Mouse (Mus musculus) small intestine, adult 2 months (tissue): ENCODE data around the gene Gtf2a2.

Experiments used
- CTCF ChIP-seq: fragments of 200-500 bp; IDR thresholded peaks from 2 replicates; pipeline ENCODE4 v1.5.1; 2012; ENCODE audit warnings: low read depth, mild to moderate bottlenecking, control low read depth, inconsistent platforms, low read length, moderate library complexity, mixed read lengths; ENCODE audit not compliant: insufficient replicate concordance, insufficient read length; ENCODE audit errors: extremely low read depth
- POLR2A ChIP-seq: fragments of 200-500 bp; IDR thresholded peaks from 2 replicates; pipeline ENCODE4 v1.6.1; 2012; ENCODE audit warnings: low read depth, mild to moderate bottlenecking, control low read depth, inconsistent platforms, low read length, moderate library complexity

DNA sequence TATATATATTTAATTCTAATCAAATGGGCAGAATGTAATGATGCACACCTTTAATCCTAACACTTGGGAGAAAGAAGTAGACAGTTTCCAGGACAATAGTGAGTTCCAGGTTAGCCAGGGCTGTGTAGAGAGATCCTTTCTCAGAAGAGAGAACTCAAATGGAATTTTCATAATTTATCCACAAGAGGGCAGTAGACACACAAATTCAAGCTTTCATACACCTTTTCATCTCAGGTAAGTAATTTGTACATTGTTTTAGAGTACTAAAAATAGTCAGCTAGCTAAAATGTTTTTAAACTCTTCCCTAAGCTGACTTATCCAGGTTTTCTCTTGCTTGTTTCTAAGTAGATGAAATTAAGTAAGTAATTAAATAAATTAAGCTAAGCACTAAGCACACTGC is 6.5 kb downstream of the Gtf2a2 start:
- no peak for TF ChIP-seq CTCF
- no peak for TF ChIP-seq POLR2A
